ENCODE assay signal across 15 mouse cellular contexts in genomic region chr17:68071472-68071871, GRCm38 (mm10).
DNase-seq lines count a peak whose midpoint lies in the region; ATAC-seq lines count a peak whose summit lies in the region.
"Had no signal": no experiment of that assay in that cellular context is flagged by ENCODE, and none has a peak within 500 bp of the region (broad histone marks: within the 10 kb centered on the region; RNA-seq: fewer than 3 reads in every experiment).

No protein-coding gene starts in this region.

- H3K9me3 ChIP-seq in hindbrain, embryonic 11.5 days (ENCODE audit: control insufficient read depth, low read length): no peaks in the 10 kb centered on the region
- H3K9me3 ChIP-seq in hindbrain, embryonic 14.5 days (ENCODE audit: control insufficient read depth, low read length): no peaks in the 10 kb centered on the region
- H3K9me3 ChIP-seq in midbrain, embryonic 10.5 days (replicated peaks): no peaks in the 10 kb centered on the region
- H3K9me3 ChIP-seq in midbrain, embryonic 13.5 days: no peaks in the 10 kb centered on the region
- H3K9me3 ChIP-seq in embryonic facial prominence, embryonic 15.5 days (replicated peaks): no peaks in the 10 kb centered on the region
- H3K9me3 ChIP-seq in stomach, embryonic 15.5 days: no peaks in the 10 kb centered on the region
- H3K9me3 ChIP-seq: forebrain, embryonic 13.5 days; neural tube, embryonic 12.5 days had no signal

- H3K9ac ChIP-seq in hindbrain, embryonic 11.5 days (ENCODE audit: low read depth, low read length): no peak overlapping the region
- no peak overlapping the region for H3K9ac ChIP-seq in hindbrain, embryonic 14.5 days
- H3K9ac ChIP-seq in midbrain, embryonic 13.5 days (replicated peaks): no peak overlapping the region
- no peak overlapping the region for H3K9ac ChIP-seq in embryonic facial prominence, embryonic 15.5 days
- H3K9ac ChIP-seq in stomach, embryonic 15.5 days: no peak overlapping the region
- H3K9ac ChIP-seq: forebrain, embryonic 13.5 days; neural tube, embryonic 12.5 days had no signal

- DNase-seq in hindbrain, embryonic 11.5 days (ENCODE audit: low spot score): peak; percentile 15
- DNase-seq in hindbrain, embryonic 14.5 days (ENCODE audit: low spot score): no peak
- peak; percentile 27 for DNase-seq in midbrain, embryonic 10.5 days (ENCODE audit: low spot score)
- no peak for DNase-seq in layer of hippocampus, postnatal 36 days
- no peak for DNase-seq in thymus, postnatal 14 days
- DNase-seq: adrenal gland, postnatal 25 days; gastrocnemius, postnatal 36 days; midbrain, embryonic 14.5 days; thymus, postnatal 25 days had no signal

- H3K27me3 ChIP-seq in hindbrain, embryonic 11.5 days (ENCODE audit: control insufficient read depth, insufficient read depth, low read length): no peaks in the 10 kb centered on the region
- no peaks in the 10 kb centered on the region for H3K27me3 ChIP-seq in hindbrain, embryonic 14.5 days (ENCODE audit: control insufficient read depth, insufficient read depth, low read length)
- H3K27me3 ChIP-seq in midbrain, embryonic 10.5 days (ENCODE audit: low read depth, poor library complexity, severe bottlenecking): no peaks in the 10 kb centered on the region
- H3K27me3 ChIP-seq in midbrain, embryonic 13.5 days: no peaks in the 10 kb centered on the region
- no peaks in the 10 kb centered on the region for H3K27me3 ChIP-seq in embryonic facial prominence, embryonic 15.5 days
- H3K27me3 ChIP-seq in stomach, embryonic 15.5 days (replicated peaks): no peaks in the 10 kb centered on the region
- H3K27me3 ChIP-seq: forebrain, embryonic 13.5 days; neural tube, embryonic 12.5 days had no signal

- no peaks in the 10 kb centered on the region for H3K4me1 ChIP-seq in hindbrain, embryonic 11.5 days (replicated peaks; ENCODE audit: control insufficient read depth, insufficient read depth, low read length)
- H3K4me1 ChIP-seq in hindbrain, embryonic 14.5 days (replicated peaks; ENCODE audit: control insufficient read depth, insufficient read depth, low read length): no peaks in the 10 kb centered on the region
- peaks cover 16% of the 10 kb centered on the region for H3K4me1 ChIP-seq in midbrain, embryonic 10.5 days
- H3K4me1 ChIP-seq in midbrain, embryonic 13.5 days (replicated peaks): peaks cover 6% of the 10 kb centered on the region
- peaks cover 41% of the 10 kb centered on the region for H3K4me1 ChIP-seq in embryonic facial prominence, embryonic 15.5 days
- peaks cover 8% of the 10 kb centered on the region; the same call in 1 of the 2 replicates for H3K4me1 ChIP-seq in stomach, embryonic 15.5 days
- H3K4me1 ChIP-seq: forebrain, embryonic 13.5 days; neural tube, embryonic 12.5 days had no signal

- no peak for ATAC-seq in hindbrain, embryonic 11.5 days (ENCODE audit: low FRiP score)
- no peak for ATAC-seq in hindbrain, embryonic 14.5 days (ENCODE audit: low FRiP score)
- ATAC-seq in midbrain, embryonic 13.5 days: no peak
- ATAC-seq in embryonic facial prominence, embryonic 15.5 days (ENCODE audit: insufficient number of reproducible peaks, low FRiP score, low TSS enrichment, low read depth): peak; percentile 44; the same call in 1 of the 2 replicates
- ATAC-seq in stomach, embryonic 15.5 days (ENCODE audit: insufficient read depth, low FRiP score, low read depth): peak; percentile 55; the same call in 1 of the 2 replicates
- ATAC-seq: forebrain, embryonic 13.5 days; hindbrain, embryonic 16.5 days had no signal

- 12% methylated on average over 4 of the region's 4 CpGs for WGBS in hindbrain, embryonic 11.5 days
- WGBS in hindbrain, embryonic 14.5 days: 10% methylated on average over 4 of the region's 4 CpGs
- WGBS in midbrain, embryonic 10.5 days: 20% methylated on average over 4 of the region's 4 CpGs
- 7% methylated on average over 4 of the region's 4 CpGs for WGBS in midbrain, embryonic 13.5 days
- WGBS in embryonic facial prominence, embryonic 15.5 days: 22% methylated on average over 4 of the region's 4 CpGs
- WGBS in stomach, embryonic 15.5 days: 18% methylated on average over 4 of the region's 4 CpGs

- no peak overlapping the region for H3K27ac ChIP-seq in hindbrain, embryonic 11.5 days (ENCODE audit: low read depth, low read length)
- H3K27ac ChIP-seq in hindbrain, embryonic 14.5 days: no peak overlapping the region
- H3K27ac ChIP-seq in midbrain, embryonic 10.5 days (replicated peaks): no peak overlapping the region; the same call in 1 of the 2 replicates
- no peak overlapping the region for H3K27ac ChIP-seq in midbrain, embryonic 13.5 days
- H3K27ac ChIP-seq in embryonic facial prominence, embryonic 15.5 days (replicated peaks): peak overlapping the region; percentile 88
- peak overlapping the region; percentile 31; the same call in 1 of the 2 replicates for H3K27ac ChIP-seq in stomach, embryonic 15.5 days
- H3K27ac ChIP-seq: forebrain, embryonic 13.5 days; neural tube, embryonic 12.5 days had no signal

- H3K36me3 ChIP-seq in hindbrain, embryonic 11.5 days (ENCODE audit: control insufficient read depth, insufficient read depth, low read length): no peaks in the 10 kb centered on the region
- no peaks in the 10 kb centered on the region for H3K36me3 ChIP-seq in hindbrain, embryonic 14.5 days (replicated peaks; ENCODE audit: control insufficient read depth, insufficient read depth)
- H3K36me3 ChIP-seq in midbrain, embryonic 10.5 days: no peaks in the 10 kb centered on the region
- H3K36me3 ChIP-seq in midbrain, embryonic 13.5 days: no peaks in the 10 kb centered on the region
- H3K36me3 ChIP-seq in embryonic facial prominence, embryonic 15.5 days: no peaks in the 10 kb centered on the region
- no peaks in the 10 kb centered on the region for H3K36me3 ChIP-seq in stomach, embryonic 15.5 days
- H3K36me3 ChIP-seq: neural tube, embryonic 12.5 days had no signal

- no peak overlapping the region for H3K4me2 ChIP-seq in hindbrain, embryonic 11.5 days (replicated peaks; ENCODE audit: low read depth, low read length)
- H3K4me2 ChIP-seq in hindbrain, embryonic 14.5 days (replicated peaks): no peak overlapping the region
- H3K4me2 ChIP-seq in midbrain, embryonic 13.5 days (replicated peaks): no peak overlapping the region
- no peak overlapping the region for H3K4me2 ChIP-seq in embryonic facial prominence, embryonic 15.5 days (replicated peaks)
- H3K4me2 ChIP-seq in stomach, embryonic 15.5 days: no peak overlapping the region
- H3K4me2 ChIP-seq: forebrain, embryonic 13.5 days; neural tube, embryonic 12.5 days had no signal

- H3K4me3 ChIP-seq in hindbrain, embryonic 11.5 days (ENCODE audit: low read depth, low read length): no peak overlapping the region
- no peak overlapping the region for H3K4me3 ChIP-seq in hindbrain, embryonic 14.5 days (replicated peaks; ENCODE audit: low read length)
- no peak overlapping the region for H3K4me3 ChIP-seq in midbrain, embryonic 10.5 days
- no peak overlapping the region for H3K4me3 ChIP-seq in midbrain, embryonic 13.5 days (replicated peaks)
- H3K4me3 ChIP-seq in embryonic facial prominence, embryonic 15.5 days (replicated peaks): no peak overlapping the region
- H3K4me3 ChIP-seq in stomach, embryonic 15.5 days (replicated peaks): no peak overlapping the region
- H3K4me3 ChIP-seq: forebrain, embryonic 13.5 days; neural tube, embryonic 12.5 days had no signal

Comparison
In these comparisons a context has a peak if more than half of its experiments do, and no peak if none do; other contexts are left out.
1. DNase-seq: peak in hindbrain, embryonic 11.5 days (single experiment) and midbrain, embryonic 10.5 days (single experiment); none in hindbrain, embryonic 14.5 days (single experiment), layer of hippocampus, postnatal 36 days (0 of 2) and thymus, postnatal 14 days (single experiment).
2. ATAC-seq: peak in embryonic facial prominence, embryonic 15.5 days (single experiment) and stomach, embryonic 15.5 days (single experiment); none in hindbrain, embryonic 11.5 days (single experiment), hindbrain, embryonic 14.5 days (single experiment) and midbrain, embryonic 13.5 days (single experiment).
3. H3K27ac ChIP-seq: peak in embryonic facial prominence, embryonic 15.5 days (single experiment) and stomach, embryonic 15.5 days (single experiment); none in hindbrain, embryonic 11.5 days (single experiment), hindbrain, embryonic 14.5 days (single experiment), midbrain, embryonic 10.5 days (single experiment) and midbrain, embryonic 13.5 days (single experiment).